Mouse (Mus musculus): Measurements from ENCODE around the gene Gusb. TPM values are rescaled to one million over a fixed set of nuclear protein-coding genes. Genes with fewer than 3 reads are reported as not detected.

The Gusb gene
- total RNA-seq, 2 experiments from 2014 or later: 7.4 to 8.1 TPM

DNA sequence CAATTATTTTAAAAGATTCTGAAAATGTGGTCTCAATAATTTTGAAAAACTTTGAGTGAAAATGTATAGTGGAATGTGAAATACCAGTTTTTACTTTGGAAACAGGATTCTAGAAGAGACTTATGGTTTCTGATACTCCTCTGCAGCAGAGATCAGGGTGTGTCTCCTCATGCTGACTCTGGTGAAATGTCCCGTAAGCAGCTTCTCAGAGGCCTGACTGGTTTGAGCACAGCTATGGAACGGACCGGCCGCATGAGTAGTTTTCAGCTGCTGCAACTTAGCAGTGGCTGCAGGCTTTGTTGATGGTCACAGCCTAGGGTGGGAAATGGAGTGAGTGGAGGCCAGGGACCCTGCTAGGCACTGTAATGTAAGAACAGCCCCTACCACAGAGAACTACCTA, 25.1 kb downstream of the Gusb start:
- no peak for DNase-seq (ENCODE audit: low spot score)

DNA sequence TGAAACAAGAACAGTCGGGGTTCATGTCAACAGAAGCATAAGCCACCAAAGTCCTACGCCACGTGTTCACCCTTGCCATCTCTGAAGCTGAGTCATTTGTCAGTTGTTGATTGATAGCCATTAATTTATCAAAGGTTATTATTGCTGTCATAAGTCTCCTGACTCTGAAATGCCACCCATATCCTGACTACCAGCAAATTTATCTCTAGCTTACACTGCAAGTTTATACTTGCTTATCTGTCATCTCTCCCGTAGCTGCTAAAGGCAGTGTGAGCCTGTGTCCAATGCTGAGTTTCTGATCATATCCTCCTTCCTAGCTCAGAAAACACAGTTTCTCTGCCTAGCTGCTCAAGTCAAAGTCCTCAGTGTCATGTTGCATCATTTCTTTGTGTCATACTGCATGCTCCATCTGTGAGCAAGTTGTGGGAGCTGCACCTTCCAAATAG, 28.0 kb downstream of the Gusb start:
- no peak for DNase-seq (ENCODE audit: low spot score)

DNA sequence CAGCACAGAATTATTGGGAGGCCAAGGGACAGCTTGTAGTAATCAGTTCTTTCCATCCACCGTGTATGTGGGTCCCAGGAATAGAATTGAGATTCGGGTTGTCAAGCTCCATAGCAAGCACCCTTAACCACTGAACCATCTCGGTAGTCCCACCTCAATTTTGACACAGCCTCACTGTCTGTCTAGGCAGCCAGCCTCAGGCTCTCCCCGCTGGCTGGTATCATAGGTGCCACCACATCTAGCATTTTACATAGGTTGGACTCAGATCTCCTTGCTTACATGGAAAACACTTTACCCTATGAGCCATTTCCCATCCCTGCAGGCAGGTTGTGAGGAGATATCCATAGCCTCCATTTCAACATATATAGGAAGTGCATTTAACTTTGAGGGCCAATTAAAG, 28.5 kb downstream of the Gusb start:
- DNase-seq (ENCODE audit: low spot score): no peak

DNA sequence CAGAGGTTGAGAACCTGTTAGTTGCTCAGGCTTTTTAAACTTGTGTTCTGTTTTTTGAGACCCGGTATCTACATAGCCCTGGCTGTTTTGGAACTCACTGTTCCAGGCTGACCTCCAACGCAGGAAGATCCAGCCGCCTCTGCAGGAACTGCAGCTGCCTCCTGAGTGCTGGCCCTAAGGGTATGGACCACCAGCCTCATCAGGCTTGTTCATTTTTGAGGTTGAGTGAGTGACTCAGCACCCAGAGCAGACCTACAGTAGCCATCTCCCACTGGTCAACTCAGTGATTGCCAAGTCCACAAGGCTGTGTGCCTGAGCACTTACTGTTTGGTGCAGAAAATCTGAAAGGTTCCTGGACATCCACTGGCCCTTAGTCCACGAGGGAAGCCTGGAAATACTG, 31.4 kb downstream of the Gusb start:
- no peak for DNase-seq (ENCODE audit: low spot score)

DNA sequence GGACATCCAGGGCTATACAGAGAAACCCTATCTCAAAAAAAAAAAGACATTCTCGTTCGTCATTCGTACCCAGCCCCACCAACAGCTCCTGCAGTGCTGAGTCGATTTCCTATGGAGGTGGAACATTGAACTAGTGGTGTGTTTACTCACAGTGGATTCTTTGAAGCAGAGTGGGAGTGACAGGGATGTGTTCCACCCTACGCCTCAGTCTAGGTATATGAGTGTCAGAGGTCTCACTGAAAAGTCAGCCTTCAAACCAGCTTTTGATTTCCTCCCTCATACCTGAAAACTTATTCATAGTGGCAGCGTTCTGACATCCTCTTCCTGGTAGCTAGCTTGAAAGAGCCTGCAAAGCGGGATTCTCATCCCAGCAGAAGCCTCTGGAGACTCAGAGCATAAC, 34.4 kb downstream of the Gusb start:
- no peak for DNase-seq (ENCODE audit: low spot score)

DNA sequence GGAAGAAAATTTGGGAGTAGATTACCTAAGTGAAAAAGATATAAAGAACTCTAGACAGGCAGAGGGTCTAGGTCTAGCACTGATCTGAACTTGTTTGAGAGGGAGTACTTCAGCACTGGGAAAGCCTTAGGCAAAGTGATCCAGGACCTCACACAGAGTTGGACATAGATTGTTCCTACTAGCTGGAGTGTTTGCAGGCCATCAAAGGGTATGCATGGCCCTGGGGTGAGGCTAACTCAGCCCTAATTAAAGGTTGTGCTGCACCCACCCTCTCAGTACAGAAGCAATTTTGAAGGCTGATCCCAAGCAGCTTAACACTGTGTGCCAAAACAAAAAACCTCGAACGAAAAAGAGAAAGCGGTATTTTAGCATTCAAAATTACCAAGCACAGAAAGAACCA, 36.4 kb downstream of the Gusb start:
- no peak for DNase-seq (ENCODE audit: low spot score)

DNA sequence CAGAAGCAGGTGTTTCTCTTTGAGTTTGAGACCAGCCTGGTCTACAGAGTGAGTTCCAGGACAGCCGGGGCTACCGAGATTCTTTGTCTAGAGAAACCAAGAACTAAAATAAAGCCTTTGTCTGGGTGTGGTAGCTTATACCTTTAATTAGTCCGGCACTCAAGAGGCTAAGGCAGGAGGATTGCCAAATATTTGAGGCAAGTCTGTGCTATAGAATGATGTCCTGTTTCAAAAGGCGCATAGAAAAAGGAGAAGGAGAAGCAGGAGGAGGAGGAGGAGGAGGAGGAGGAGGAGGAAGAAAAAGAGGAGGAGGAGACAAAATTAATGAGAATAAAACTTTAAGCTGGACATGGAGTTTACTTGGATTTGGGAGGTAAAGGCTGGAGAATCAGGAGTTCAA, 39.6 kb downstream of the Gusb start:
- no peak for DNase-seq (ENCODE audit: low spot score)

DNA sequence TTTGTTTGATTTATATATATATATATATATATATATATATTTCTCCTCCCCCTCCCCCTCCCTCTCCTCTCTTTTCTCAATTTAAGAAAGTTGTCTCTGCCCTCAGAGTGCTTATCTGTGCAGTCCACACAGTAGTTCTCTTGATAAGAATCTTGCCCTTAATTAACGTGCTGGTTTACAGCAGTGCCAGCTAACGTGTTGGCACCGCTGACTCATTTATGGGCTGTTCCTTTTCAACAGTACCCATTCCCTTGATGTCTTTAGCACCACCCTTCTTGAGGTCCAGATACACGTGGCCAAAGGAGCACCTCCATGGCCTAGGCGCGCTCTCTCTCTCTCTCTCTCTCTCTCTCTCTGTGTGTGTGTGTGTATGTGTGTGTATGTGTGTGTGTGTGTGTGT, 47.1 kb downstream of the Gusb start:
- no peak for DNase-seq (ENCODE audit: low spot score)

DNA sequence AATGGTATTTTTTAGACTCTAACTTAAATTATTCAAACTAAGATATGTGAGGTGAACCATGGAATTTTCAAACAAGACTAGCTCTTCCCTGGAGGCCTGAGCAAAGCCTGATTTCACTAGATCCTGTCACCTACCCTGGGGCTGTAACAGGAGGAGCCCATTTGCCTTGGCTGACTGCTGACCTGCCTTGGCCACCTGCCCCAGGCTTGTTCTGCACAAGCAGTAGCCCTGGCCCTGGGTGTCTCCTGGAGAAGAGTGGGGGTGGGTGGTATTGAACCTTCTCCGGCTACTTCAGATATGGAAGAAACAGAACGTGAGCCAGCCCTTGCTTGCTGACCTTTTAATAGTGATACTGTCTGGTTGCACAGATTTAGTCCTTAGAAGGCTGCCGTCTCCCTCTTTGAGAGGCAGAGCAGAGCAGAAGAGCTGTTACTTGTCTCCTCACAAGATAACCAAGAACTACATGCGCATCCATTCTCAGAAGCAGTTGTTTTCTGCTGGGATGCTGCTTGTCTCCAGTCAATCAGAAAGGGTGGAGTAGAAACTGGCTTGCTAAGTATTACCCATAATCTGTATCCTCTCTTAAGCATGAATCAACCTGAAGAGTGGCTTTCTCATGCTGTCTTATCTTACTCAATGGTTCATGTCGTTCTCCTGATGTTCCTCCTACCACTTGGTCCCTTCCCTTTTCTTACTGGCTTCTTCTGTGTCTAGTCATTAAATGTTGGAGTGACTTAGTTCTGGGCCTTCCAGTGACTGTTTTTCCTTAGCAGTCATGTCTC, 48.2 kb downstream of the Gusb start:
- DNase-seq (ENCODE audit: low spot score): peak; percentile 79

DNA sequence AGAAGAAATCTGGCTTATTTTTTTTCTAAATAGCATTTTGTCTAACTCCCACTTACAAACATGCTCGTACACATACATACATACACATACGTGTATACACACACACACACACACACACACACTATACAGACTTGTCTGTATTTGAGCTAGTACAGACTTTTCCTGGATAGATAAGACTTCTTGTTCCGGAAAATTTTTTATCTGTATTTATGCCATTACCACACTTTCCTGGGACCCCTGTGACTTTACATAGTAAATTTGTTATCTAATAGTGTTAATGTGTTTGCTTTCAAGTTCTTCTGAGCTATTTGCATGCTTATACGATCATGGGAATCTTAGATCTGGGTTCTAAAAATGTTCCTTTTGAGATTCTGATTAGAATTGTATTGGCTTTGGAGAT, 50.7 kb downstream of the Gusb start:
- DNase-seq (ENCODE audit: low spot score): no peak

DNA sequence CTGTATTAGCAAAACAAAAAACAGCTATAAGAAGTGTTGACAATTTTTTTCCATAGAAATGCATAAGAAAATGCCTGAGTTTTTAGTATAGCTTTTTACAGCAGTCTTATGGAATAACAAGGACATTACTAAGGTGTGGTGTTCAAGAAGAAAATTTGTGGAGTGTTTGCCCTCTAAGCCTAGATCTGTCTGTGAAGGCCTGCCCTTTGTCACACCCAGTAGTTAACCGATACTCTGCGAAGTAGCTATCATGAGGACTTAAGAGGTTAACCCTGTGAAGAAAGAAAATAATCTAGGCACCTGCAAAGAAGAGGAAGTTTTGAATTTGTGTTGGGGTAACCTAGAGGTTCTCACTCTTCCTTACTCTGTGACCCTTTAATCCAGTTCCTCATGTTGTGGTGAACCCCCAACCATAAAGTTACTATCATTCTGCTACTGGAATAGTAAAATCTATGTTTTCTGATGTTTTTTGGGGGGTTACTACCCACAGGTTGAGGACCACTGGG, 55.3 kb downstream of the Gusb start:
- no peak for DNase-seq (ENCODE audit: low spot score)

DNA sequence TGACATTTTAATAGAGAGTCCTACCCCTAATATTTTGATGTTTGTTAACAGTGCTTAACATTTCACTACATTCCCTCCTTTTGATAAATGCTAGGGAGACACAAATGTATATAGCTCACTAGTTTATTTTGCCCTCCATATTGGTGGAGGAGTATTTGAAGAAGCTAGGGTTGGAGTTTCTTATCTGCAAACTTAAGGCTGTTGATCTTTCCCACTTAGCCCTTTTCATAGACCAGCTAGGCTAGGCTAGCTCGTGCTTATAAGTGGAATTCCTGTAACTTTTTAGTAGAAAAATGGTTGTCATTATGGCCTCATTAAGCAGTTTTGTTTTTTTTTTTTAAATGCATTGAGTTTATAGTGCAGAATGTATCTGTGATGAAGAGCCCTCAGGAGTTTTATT, 59.4 kb downstream of the Gusb start:
- DNase-seq (ENCODE audit: low spot score): no peak

DNA sequence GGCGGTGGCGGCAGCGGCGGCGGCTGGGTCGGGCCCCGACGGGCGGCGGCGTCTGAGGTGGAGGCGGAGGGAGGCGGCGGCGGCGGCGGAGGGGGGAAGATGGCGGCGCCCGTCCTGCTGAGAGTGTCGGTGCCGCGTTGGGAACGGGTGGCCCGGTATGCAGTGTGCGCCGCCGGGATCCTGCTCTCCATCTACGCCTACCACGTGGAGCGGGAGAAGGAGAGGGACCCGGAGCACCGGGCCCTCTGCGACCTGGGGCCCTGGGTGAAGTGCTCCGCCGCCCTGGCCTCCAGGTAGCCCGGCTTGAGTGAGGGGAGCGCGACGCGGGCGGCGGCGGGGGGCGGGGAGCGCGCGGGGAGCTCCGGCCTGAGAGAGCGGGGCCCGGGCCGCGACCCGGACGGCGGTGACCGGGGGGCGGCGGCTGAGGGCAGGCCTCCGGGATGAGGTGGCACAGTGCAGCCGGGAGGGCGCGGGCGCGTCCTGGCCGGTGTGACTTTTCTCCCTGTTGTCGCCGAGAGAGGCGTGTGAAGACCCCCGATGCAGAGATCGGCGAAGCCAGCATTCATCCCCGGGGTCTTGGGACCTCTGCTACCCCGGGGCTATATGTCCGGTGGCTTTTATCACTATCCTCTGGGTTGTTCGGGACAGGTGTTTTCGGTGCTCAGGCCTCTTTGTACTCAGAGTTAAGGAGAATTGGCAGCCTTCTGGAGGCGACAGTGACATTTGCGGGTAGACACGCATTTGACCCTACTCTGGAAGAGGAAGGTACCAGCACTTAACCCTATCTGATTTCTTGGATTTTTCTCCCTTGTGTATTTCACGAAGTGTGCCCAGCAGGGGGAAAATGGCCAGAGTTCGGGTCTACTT, 60.5 kb downstream of the Gusb start:
- DNase-seq (ENCODE audit: low spot score): peak; percentile 23

DNA sequence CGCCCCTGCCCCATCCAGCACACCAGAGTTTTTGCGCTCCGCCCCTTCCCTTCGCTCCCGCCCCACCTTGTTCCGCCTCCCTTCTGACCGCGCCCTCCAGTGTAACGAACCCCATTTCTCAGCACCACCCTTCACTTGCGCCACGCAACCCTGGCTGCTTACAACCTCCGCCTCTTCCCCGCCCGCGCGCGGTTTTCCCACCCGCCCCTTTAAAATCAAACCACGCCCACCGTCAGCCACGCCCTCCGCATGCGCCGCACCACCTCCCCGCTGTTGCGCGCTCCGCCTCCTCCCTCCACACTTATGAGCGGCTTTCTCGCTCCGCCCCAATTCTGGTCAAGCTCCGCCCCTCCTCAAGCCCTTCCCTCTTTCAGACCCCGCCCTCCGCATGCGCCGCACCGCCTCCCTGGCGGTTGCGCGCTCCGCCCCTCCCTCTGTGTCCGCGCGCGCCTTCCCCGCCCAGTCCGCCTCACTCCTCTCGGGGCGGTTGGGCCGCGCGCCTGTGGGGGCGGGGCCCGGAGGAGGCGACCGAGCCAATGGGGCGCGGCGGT, 61.3 kb downstream of the Gusb start, which contains the start of gene Vkorc1l1:
TSS of gene Vkorc1l1 (plus strand) at position 476 of the 551 bp plus-strand sequence.
- DNase-seq (ENCODE audit: low spot score): peak; percentile 99

DNA sequence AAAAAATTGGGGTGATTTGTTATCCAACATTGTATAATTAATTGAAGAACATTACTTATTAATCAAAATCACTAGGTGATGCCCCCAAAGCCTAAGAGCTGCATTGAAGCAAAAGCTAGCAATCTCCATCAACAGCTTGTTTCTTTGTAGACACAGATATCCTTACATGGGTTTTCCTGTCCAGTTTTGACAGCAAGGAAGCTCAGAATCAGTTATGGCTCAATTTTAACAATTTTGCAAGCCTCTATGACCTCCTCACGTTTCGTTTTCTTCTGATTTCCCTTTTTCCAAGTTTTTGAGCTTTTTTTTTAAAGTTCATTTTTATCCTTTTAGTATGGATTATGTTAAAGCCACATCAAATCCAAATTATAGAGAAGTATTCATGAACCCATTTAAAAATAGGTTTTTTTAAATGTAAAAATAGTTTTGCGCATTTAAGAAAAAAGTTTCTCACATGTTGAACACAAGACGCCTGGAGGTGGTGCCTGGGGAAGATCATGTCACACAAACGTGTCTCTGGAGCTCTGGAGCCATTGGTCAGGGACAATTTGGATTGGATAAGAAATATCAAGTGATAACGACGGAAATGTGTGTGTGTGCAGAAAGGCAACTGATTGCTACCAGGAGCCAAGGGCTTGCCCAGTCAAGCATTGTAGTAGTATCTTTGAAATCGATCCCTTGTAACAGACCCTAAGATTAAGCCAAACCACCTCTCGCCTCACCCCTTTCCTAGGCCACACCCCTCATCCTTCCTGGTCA, 61.9 kb downstream of the Gusb start:
- no peak for DNase-seq (ENCODE audit: low spot score)

DNA sequence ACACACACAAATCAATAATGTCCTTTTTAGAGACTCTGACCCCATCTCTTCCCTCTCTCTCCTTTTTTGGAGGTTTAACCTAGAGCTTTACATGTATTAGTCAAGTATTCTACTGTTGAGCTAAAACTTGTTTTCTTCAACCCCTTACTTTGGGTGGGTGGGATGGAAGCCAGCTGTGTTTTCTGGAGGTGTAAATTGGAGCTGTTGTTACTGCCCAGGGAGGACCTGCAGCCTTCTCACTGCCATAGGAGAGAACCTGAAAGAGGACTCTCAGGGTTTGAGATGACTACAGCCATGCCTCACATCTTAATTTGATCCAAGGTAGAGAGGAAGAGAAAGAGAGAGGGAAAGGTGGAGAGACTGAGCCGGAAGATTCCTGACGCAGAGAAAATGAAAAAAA, 62.6 kb downstream of the Gusb start:
- DNase-seq (ENCODE audit: low spot score): no peak

Other genes with a start within 250 kb of the Gusb start
- 10 to 100 TPM; 13.2 to 14.4 TPM for gene Psph, start 215.6 kb downstream of the Gusb start, total RNA-seq (2021)
- gene Sumf2, start 156.1 kb downstream of the Gusb start, total RNA-seq (2021): 10 to 100 TPM in 1 of 2 experiments, 1 to 10 TPM in 1; 5.8 to 10.1 TPM
- 100 to 1,000 TPM; 609 to 675 TPM for gene Chchd2, start 115.6 kb downstream of the Gusb start, total RNA-seq (2021)
- gene Zbed5, start 107.3 kb downstream of the Gusb start, total RNA-seq (2021): under 1 TPM; 0.32 to 0.64 TPM
- gene Phkg1, start 104.5 kb downstream of the Gusb start, total RNA-seq (2021): 100 to 1,000 TPM; 297 to 369 TPM
- under 1 TPM; 0.41 to 0.47 TPM for gene Nupr1l, start 94.5 kb downstream of the Gusb start, total RNA-seq (2021)
- 10 to 100 TPM; 21.5 to 21.9 TPM for gene Vkorc1l1, start 61.1 kb downstream of the Gusb start, total RNA-seq (2021)
- gene Asl, start 26.2 kb upstream of the Gusb start, total RNA-seq (2021): 10 to 100 TPM in 1 of 2 experiments, 1 to 10 TPM in 1; 8.8 to 12.4 TPM
- gene Crcp, start 26.2 kb upstream of the Gusb start, total RNA-seq (2021): 10 to 100 TPM; 19.3 to 20.3 TPM
- gene Tpst1, start 70.3 kb upstream of the Gusb start, total RNA-seq (2021): 1 to 10 TPM; 3.3 to 4.1 TPM
- 1 to 10 TPM; 2.6 to 3.6 TPM for gene Kctd7, start 141.8 kb upstream of the Gusb start, total RNA-seq (2021)
- 100 to 1,000 TPM in 1 of 2 experiments, 10 to 100 TPM in 1; 91.2 to 116 TPM for gene Rabgef1, start 168.7 kb upstream of the Gusb start, total RNA-seq (2021)
- gene Tmem248, start 214.0 kb upstream of the Gusb start, total RNA-seq (2021): 10 to 100 TPM; 43.4 to 44.3 TPM

Data from gastrocnemius, adult 18-20 months (tissue).